Mouse (Mus musculus): ENCODE measurements around the gene Clcn3. TPM values are rescaled to one million over a fixed set of nuclear protein-coding genes. Genes with fewer than 3 reads are reported as not detected.
"Not testable (repeated sequence)": the region's sequence is repeated elsewhere in the genome, so short reads cannot be mapped to it uniquely, and the experiment has no call there.

The Clcn3 gene
- polyA plus RNA-seq (2014; fragmentation: Nextera tagmentation; extraction: Ambion mirVana): 55.1 and 59.9 TPM in 2 replicates

DNA sequence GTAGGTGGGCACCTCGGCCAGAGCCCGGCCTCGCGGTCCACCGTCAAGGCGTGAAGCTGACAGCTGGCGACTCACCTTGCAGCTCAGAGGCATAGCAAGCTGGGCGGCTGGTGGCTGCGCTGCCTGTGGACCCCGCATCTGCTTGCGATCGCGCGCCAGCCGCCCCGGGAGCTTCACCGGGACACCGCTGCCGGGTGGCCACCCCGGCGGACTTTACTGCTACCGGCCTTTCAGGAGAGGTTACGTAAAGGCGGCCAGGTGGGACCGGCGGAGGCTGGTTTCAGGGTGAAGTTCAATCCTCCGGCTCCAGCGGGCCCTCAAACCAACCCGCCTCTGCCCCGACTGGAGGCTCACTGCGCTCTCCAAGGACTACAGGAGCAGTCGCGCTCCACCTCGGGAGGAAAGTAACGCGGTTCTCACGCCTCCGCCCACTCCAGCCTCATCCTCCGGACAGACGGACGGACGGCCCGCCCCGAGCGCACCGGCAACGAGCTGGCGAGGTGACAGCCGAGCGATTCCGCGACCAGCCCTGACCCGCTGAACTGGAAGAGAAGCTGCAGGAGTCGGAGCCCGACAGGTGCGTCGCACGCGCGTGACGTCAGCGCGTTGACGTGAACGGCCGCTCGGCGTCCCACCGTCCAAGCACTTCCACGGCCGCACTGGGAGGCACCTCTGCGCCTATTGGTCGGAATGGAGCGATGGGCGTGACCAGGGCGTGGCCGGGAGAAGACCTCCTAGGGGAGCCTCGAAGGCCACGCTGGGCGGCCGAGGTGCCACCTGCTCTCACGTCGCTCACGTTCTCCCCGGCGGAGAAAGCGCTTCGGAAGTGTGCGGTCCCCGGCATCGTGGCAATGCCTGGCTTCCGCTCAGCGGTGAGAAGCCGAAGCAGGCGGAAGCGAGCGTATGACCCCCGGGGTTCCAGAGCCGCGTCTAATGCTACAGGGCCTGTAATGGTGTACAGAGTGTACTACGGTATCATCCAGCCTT is at the start of gene Clcn3:
Gene Clcn3 (minus strand): TSS at position 600 of the 987 bp plus-strand sequence.
- Histone ChIP-seq H3K9ac (ENCODE audit: low read length) (peak within 1 kb of the TSS; percentile 83), H3K27ac (ENCODE audit: low read depth, low read length) (peak within 1 kb of the TSS; percentile 52), H3K9me3 (replicated peaks; ENCODE audit: control insufficient read depth, low read length) (no peaks in the 10 kb centered on the region), H3K36me3 (ENCODE audit: control insufficient read depth, insufficient read depth, low read length) (no peaks in the 10 kb centered on the region), H3K27me3 (replicated peaks; ENCODE audit: control insufficient read depth, insufficient read depth, low read length) (no peaks in the 10 kb centered on the region), H3K4me3 (ENCODE audit: low read depth, low read length) (peak within 1 kb of the TSS; percentile 73), H3K4me1 (ENCODE audit: control insufficient read depth, insufficient read depth, low read length) (peaks cover 6% of the 10 kb centered on the region), H3K4me2 (ENCODE audit: low read length) (peak within 1 kb of the TSS; percentile 97)
- DNase-seq (ENCODE audit: low spot score) (peak; percentile 98), ATAC-seq (peak; percentile 99)
- WGBS: under 1% methylated on average over 101 of the region's 101 CpGs

DNA sequence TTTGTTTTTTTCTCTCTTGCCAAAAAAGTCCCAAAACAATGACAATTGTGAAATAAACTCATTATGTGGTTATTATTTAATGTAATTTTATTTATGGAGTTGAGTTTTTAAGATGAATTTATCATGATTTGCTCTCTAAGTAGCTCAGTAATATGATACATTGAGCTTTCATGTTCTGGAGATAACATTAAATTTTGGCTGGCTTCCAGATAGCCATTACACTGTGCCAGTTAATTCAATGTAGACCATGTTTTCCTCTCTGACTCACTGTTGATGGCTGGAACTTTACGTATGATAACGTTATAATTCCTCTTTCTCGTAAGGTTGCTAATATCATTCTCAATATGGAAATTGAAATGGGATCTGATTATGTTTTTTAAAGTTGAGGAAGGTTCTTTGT is 13.4 kb upstream of the Clcn3 start:
- Histone ChIP-seq H3K4me3 (ENCODE audit: low read depth, low read length) (no peak overlapping the region), H3K36me3 (ENCODE audit: control insufficient read depth, insufficient read depth, low read length) (no peaks in the 10 kb centered on the region), H3K27ac (ENCODE audit: low read depth, low read length) (no peak overlapping the region), H3K9me3 (replicated peaks; ENCODE audit: control insufficient read depth, low read length) (no peaks in the 10 kb centered on the region), H3K4me2 (ENCODE audit: low read length) (no peak overlapping the region), H3K9ac (ENCODE audit: low read length) (no peak overlapping the region), H3K4me1 (ENCODE audit: control insufficient read depth, insufficient read depth, low read length) (peaks cover 5% of the 10 kb centered on the region; the same call in 1 of the 2 replicates), H3K27me3 (replicated peaks; ENCODE audit: control insufficient read depth, insufficient read depth, low read length) (no peaks in the 10 kb centered on the region)
- DNase-seq (ENCODE audit: low spot score) (no peak), ATAC-seq (no peak)
- 88% methylated on average over 3 of the region's 3 CpGs for WGBS

DNA sequence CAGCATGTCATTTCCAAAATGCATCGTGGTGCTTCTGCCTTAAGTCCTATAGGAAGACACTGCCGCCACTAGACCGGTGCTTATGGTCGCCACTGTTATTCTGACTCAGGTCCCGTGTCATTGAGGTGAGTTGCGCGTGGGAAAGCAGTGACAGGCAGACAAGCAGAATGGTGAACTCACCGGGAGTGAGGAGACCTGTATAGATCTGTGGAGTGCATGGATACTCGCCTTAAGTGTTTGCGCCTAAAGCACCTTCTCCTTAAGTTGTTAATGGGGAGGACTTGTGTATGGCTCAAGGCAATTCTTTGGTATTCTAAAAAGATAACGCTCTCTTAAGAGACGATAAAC is 10.5 kb upstream of the Clcn3 start:
- H3K36me3 ChIP-seq (ENCODE audit: control insufficient read depth, insufficient read depth, low read length): no peaks in the 10 kb centered on the region
- no peaks in the 10 kb centered on the region for H3K27me3 ChIP-seq (replicated peaks; ENCODE audit: control insufficient read depth, insufficient read depth, low read length)
- H3K9ac ChIP-seq (ENCODE audit: low read length): peak overlapping the region; percentile 79
- 3% methylated on average over 12 of the region's 12 CpGs for WGBS
- DNase-seq (ENCODE audit: low spot score) (no peak), ATAC-seq (no peak)
- H3K4me3 ChIP-seq (ENCODE audit: low read depth, low read length): peak overlapping the region; percentile 87
- peaks cover 5% of the 10 kb centered on the region; the same call in 1 of the 2 replicates for H3K4me1 ChIP-seq (ENCODE audit: control insufficient read depth, insufficient read depth, low read length)
- peak overlapping the region; percentile 62 for H3K4me2 ChIP-seq (ENCODE audit: low read length)
- no peaks in the 10 kb centered on the region for H3K9me3 ChIP-seq (replicated peaks; ENCODE audit: control insufficient read depth, low read length)
- peak overlapping the region; percentile 77 for H3K27ac ChIP-seq (ENCODE audit: low read depth, low read length)

DNA sequence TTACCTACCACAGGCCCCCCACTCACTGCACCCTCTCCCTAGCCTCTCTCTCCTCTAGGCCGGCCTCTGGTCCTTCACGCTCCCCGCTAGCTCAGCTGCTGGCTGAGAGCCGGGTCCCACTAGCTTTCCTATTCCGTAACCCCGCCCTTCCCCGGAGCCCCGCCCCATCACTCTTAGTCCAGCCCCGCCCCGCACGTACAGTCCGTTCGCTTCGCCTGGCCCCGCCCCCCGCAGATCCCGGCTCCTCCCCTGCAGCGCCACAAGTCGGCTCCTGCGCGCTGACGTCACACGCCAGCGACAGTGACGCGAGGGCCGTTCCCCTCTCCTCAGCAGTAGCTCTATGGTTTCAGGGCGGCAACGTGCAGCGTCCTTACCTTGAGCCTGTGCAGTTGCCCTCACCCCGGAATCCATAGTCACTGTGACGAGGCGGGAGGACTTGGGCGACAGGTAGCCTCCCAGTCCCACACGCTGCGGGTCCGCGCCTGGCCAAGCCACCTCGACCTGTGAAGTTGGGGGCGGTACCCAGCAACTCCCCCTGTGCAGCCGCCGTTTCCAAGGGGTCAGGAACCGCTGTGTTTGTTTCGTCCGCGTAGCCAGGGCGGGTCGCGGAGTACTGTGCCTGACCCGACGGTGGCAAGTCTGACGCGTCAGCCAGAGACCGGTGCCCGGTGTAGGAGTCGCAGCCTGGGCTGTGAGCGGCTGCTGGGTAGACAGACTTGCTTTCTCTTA is 10.0 kb upstream of the Clcn3 start, which contains the start of gene Nek1:
Gene Nek1 (plus strand): TSS at position 286 of the 729 bp plus-strand sequence.
- Histone ChIP-seq H3K36me3 (ENCODE audit: control insufficient read depth, insufficient read depth, low read length) (no peaks in the 10 kb centered on the region), H3K4me2 (ENCODE audit: low read length) (peak within 1 kb of the TSS; percentile 62), H3K9ac (ENCODE audit: low read length) (peak within 1 kb of the TSS; percentile 79), H3K27me3 (replicated peaks; ENCODE audit: control insufficient read depth, insufficient read depth, low read length) (no peaks in the 10 kb centered on the region), H3K4me3 (ENCODE audit: low read depth, low read length) (peak within 1 kb of the TSS; percentile 87), H3K27ac (ENCODE audit: low read depth, low read length) (peak within 1 kb of the TSS; percentile 84), H3K4me1 (ENCODE audit: control insufficient read depth, insufficient read depth, low read length) (peaks cover 5% of the 10 kb centered on the region; the same call in 1 of the 2 replicates), H3K9me3 (replicated peaks; ENCODE audit: control insufficient read depth, low read length) (no peaks in the 10 kb centered on the region)
- DNase-seq (ENCODE audit: low spot score) (peak; percentile 98), ATAC-seq (peak; percentile 96)
- WGBS: under 1% methylated on average over 56 of the region's 57 CpGs

DNA sequence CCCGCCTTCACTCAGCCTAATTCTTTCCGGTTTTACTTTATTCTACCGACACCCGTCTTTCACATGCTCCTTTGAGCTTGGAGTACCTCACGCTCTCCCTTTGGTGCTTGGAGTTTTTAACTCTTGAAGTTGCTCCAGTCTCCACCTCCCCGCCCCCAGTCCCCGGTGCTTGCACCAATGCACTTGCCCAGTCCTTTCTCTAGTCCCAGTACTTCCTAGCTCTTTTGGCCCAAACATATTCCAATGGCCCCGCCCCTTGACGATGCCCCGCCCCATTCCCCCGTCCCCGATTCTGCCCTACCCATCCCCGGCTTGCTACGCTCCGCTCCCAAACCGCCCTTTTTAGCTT is 9.4 kb upstream of the Clcn3 start:
- Histone ChIP-seq H3K36me3 (ENCODE audit: control insufficient read depth, insufficient read depth, low read length) (no peaks in the 10 kb centered on the region), H3K4me1 (ENCODE audit: control insufficient read depth, insufficient read depth, low read length) (peaks cover 5% of the 10 kb centered on the region; the same call in 1 of the 2 replicates), H3K4me3 (ENCODE audit: low read depth, low read length) (peak overlapping the region; percentile 87), H3K27me3 (replicated peaks; ENCODE audit: control insufficient read depth, insufficient read depth, low read length) (no peaks in the 10 kb centered on the region), H3K27ac (ENCODE audit: low read depth, low read length) (peak overlapping the region; percentile 84), H3K9ac (ENCODE audit: low read length) (peak overlapping the region; percentile 62), H3K9me3 (replicated peaks; ENCODE audit: control insufficient read depth, low read length) (no peaks in the 10 kb centered on the region), H3K4me2 (ENCODE audit: low read length) (peak overlapping the region; percentile 62)
- WGBS: 2% methylated on average over 16 of the region's 16 CpGs
- DNase-seq (ENCODE audit: low spot score): no peak
- peak; percentile 91; the same call in 1 of the 2 replicates for ATAC-seq

DNA sequence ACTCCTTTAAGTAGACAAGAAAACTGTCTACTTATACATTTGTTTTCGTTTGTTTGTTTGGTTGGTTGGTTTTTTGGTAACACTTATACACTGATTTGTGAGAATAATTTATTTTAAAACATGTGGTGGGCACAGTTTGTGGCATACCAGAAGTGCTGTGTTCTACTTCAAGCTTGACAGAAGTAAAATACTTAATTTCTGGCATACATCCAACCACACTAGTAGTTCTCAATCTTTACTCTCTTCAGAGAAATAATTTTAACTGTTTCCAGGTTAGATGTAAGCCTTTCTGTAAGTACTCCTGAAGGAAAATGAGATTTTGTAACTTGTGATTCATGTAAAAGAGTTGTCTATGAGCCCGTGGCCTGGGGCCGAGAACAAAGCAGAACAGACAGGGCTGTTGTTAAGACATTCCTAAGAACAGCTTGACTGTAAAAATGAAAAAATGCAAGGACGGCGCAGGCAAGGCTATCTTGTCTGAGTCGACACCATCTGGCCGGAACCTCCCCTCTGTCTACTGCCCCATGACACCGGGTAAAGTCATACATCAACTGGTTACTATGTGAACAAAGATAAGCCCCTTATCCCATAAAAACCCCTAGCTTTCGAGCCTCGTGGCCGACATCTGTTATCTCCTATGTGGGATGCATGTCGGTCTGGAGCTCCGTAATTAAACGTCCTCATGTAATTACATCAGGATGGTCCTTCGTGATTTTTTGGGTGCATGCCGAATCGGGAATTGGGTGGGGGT is 1.3 kb upstream of the Clcn3 start:
- H3K27me3 ChIP-seq (replicated peaks; ENCODE audit: control insufficient read depth, insufficient read depth, low read length); H3K36me3 ChIP-seq (ENCODE audit: control insufficient read depth, insufficient read depth, low read length); H3K4me1 ChIP-seq (ENCODE audit: control insufficient read depth, insufficient read depth, low read length); ATAC-seq; DNase-seq (ENCODE audit: low spot score); H3K9ac ChIP-seq (ENCODE audit: low read length); H3K27ac ChIP-seq (ENCODE audit: low read depth, low read length); H3K9me3 ChIP-seq (replicated peaks; ENCODE audit: control insufficient read depth, low read length); H3K4me3 ChIP-seq (ENCODE audit: low read depth, low read length): not testable (repeated sequence)
- peak overlapping the region; percentile 97 for H3K4me2 ChIP-seq (ENCODE audit: low read length)
- WGBS: 94% methylated on average over 17 of the region's 17 CpGs

DNA sequence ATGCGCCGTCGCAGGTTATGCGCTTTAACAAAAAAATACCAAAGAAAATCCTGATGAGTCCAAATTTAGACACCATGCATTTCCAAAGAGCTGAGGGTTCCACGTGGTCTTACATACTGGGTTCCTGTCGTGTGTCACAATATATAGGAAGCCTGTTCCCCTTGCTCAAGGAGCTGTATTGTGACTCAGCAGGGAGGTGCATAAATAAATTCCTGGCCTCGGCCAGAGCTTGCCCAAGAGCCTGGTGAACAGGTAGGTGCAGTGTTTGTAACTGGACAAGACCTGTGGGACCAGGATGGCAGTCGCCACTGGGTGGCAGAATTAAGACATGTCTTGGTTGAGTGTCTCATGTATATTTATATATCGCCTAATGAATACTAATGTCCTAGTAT is 584 bp upstream of the Clcn3 start:
- H3K9me3 ChIP-seq (replicated peaks; ENCODE audit: control insufficient read depth, low read length): no peaks in the 10 kb centered on the region
- H3K4me2 ChIP-seq (ENCODE audit: low read length): peak overlapping the region; percentile 97
- DNase-seq (ENCODE audit: low spot score) (peak; percentile 76), ATAC-seq (peak; percentile 64)
- peak overlapping the region; percentile 83 for H3K9ac ChIP-seq (ENCODE audit: low read length)
- peaks cover 6% of the 10 kb centered on the region for H3K4me1 ChIP-seq (ENCODE audit: control insufficient read depth, insufficient read depth, low read length)
- 7% methylated on average over 9 of the region's 9 CpGs for WGBS
- peak overlapping the region; percentile 73 for H3K4me3 ChIP-seq (ENCODE audit: low read depth, low read length)
- no peaks in the 10 kb centered on the region for H3K36me3 ChIP-seq (ENCODE audit: control insufficient read depth, insufficient read depth, low read length)
- H3K27ac ChIP-seq (ENCODE audit: low read depth, low read length): peak overlapping the region; percentile 52; the same call in 1 of the 2 replicates
- H3K27me3 ChIP-seq (replicated peaks; ENCODE audit: control insufficient read depth, insufficient read depth, low read length): no peaks in the 10 kb centered on the region

DNA sequence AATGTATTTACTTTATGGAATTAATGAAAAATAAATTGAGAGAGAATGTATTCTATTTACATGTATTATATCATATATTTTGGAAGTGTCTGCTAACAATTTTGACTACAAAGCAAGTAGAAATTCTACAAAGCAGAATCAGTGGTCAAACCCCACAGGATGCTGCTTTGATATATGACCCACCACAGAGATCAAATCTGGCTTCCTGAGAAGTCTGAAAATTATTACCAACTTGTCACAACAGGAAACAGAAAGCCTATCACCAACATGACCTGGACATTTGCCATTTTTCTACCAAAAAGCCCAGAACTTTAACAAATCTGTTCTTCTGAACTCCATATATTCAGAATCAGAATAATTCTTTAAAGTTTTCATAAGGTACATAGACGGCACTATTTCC is 1.7 kb downstream of the Clcn3 start:
- H3K4me1 ChIP-seq (ENCODE audit: control insufficient read depth, insufficient read depth, low read length): peaks cover 6% of the 10 kb centered on the region
- H3K27me3 ChIP-seq (replicated peaks; ENCODE audit: control insufficient read depth, insufficient read depth, low read length): no peaks in the 10 kb centered on the region
- DNase-seq (ENCODE audit: low spot score): no peak
- H3K9ac ChIP-seq (ENCODE audit: low read length): no peak overlapping the region
- peak overlapping the region; percentile 97 for H3K4me2 ChIP-seq (ENCODE audit: low read length)
- no peaks in the 10 kb centered on the region for H3K9me3 ChIP-seq (replicated peaks; ENCODE audit: control insufficient read depth, low read length)
- no peak overlapping the region for H3K27ac ChIP-seq (ENCODE audit: low read depth, low read length)
- ATAC-seq: no peak
- no peak overlapping the region for H3K4me3 ChIP-seq (ENCODE audit: low read depth, low read length)
- H3K36me3 ChIP-seq (ENCODE audit: control insufficient read depth, insufficient read depth, low read length): no peaks in the 10 kb centered on the region
- 56% methylated on average over 1 of the region's 1 CpGs for WGBS

All from forebrain, embryonic 14.5 days (tissue).